Mouse (Mus musculus): ENCODE measurements around the gene Krt15. TPM values are rescaled to one million over a fixed set of nuclear protein-coding genes. Genes with fewer than 3 reads are reported as not detected.

The Krt15 gene
- total RNA-seq, 2 experiments from 2014 or later: 0.77 TPM; not detected in 1

DNA sequence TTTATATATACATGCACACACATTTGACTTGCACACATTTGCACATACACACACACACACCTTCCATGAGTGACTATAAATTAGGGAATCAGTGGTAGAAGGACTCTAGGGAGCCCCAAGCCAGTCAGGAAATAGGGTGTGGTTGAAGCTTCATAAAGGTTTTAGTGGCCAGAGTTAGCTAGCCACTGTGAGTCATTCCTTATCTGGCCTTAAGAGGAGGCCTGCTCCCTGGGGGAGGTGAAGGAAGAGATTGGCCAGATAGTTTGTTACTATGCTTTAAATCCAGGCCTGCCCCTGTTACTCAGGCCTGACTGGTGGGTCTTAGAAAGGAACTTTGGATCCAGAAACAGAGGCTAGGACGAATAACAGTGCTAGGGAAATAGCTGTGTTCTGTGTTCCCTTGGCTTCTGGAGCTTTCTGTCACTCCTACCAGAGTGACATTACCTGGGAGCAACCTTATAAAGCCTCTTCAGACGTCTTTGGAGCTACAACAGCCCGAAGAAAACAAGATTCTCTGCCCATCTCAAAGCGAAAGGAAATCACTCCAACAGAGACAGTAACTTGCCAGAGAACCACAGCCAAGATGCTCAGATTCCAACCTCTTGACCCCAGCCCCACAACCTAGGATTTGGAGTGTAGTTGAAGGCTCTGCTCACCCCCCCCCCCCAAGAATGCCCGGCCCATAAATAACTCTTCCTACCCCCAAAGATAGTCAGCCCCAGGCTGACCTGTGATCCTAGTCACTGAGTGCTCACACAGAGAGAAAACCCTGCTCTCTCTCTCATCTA lies 12.0 kb upstream of the Krt15 start:
- DNase-seq (ENCODE audit: low spot score in 2 of 2): no peak
- no peak for TF ChIP-seq CTCF (conservative IDR thresholded peaks at IDR 0.05)
- Histone ChIP-seq H3K27ac (no peak overlapping the region), H3K4me3 (no peak overlapping the region)

DNA sequence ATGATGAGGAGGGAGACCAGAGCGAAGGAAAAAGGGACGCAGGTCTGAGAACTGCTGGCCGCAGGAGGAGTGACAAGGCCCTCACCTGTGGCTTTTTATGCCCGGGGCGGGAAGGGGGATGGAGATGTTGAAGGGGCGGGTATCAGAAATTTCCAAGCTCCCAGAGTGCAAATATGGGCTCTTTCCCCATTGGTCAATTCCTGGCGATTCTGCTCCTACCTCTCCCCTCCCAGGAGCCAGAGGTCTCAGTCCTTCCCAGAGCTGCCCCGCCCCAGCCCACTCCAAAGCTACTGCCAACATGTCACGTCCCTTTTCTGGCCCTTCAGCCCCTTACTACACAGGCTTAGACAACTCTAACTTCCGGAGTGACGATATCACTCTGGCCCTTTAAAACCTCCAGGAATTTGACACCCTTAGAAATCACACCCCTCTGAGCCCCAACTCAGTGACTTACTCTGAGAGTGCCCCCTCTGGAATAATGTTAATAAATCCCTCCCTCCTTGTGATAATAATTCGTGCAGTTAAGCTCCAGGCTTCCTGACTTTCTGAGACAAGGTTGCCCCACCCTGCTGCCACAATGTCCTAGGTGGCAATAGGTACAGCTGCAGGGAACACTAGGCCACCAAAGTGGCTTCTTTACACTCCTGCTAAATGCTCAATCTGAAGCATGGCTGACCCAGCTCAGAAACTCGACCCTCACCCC lies 10.3 kb upstream of the Krt15 start:
- Histone ChIP-seq H3K4me3 (no peak overlapping the region), H3K27ac (no peak overlapping the region)
- no peak for TF ChIP-seq CTCF (conservative IDR thresholded peaks at IDR 0.05)
- no peak for DNase-seq (ENCODE audit: low spot score in 2 of 2)

DNA sequence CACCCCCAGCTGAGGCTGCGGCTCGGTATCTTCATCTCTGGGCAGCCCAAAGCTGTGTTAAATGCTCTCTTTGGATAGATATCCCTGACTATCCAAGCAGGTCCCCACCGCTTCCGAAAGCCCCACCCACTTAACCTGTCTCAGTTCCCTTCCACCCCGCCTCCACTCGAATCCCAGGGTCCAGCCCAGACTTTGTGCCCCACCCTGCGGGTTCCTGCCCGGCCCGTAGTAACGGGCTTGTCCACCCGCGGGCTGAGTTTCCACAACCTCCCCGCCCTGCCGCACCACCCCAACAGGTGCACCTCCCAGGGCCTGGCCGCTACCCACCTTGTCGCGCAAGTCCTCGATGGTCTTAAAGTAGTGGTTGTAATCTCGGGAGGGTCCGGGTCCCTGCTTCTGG lies 9.4 kb upstream of the Krt15 start:
- Histone ChIP-seq H3K4me3 (no peak overlapping the region), H3K27ac (no peak overlapping the region)
- no peak for TF ChIP-seq CTCF (conservative IDR thresholded peaks at IDR 0.05)
- no peak for DNase-seq (ENCODE audit: low spot score in 2 of 2)

DNA sequence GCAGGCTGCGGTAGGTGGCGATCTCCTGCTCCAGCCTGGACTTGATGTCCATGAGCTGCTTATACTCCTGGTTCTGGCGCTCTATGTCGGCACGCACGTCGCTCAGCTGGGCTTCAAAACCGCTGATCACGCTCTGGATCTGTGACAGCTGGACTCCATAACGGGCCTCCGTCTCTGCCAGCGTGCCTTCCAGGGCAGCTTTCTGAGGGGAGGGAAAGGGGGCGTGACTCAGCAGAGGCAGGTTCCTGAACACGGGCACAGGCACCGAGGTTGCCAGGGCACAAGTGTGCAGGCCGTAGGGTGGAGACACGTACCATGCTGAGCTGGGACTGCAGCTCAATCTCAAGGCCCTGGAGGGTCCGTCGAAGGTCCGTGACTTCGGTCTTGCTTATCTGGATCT lies 5.2 kb upstream of the Krt15 start:
- TF ChIP-seq CTCF (conservative IDR thresholded peaks at IDR 0.05): no peak
- H3K27ac ChIP-seq: no peak overlapping the region
- no peak for DNase-seq (ENCODE audit: low spot score in 2 of 2)
- H3K4me3 ChIP-seq: no peak overlapping the region

- Histone ChIP-seq H3K4me3 (no peak overlapping the region), H3K27ac (no peak overlapping the region)
- DNase-seq (ENCODE audit: low spot score in 2 of 2): no peak
- TF ChIP-seq CTCF (conservative IDR thresholded peaks at IDR 0.05): no peak
These were observed 3.7 kb upstream of the Krt15 start for GRCm38 (mm10) chr11:100139391-100139790.

DNA sequence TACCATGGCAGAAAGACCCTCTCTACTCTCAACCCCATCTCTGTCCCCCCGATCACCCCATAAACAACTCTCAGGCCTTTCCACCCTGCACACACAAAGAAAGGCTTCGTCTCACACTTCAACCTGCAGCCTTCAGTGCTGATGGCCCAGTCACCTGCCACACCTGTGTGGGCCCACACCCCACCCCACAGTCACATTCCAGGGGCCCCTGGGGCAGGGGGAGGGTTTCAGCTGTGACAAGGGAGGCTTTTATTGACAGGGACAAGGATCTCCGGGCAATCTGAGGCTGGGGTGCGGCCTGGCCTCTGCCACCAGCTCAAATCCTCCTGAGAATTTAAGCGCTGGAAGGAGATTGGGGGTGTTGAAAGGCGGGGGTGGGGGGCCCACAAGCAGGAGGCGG lies 3.1 kb upstream of the Krt15 start:
- no peak overlapping the region for H3K27ac ChIP-seq
- no peak overlapping the region for H3K4me3 ChIP-seq
- no peak for TF ChIP-seq CTCF (conservative IDR thresholded peaks at IDR 0.05)
- no peak for DNase-seq (ENCODE audit: low spot score in 2 of 2)

DNA sequence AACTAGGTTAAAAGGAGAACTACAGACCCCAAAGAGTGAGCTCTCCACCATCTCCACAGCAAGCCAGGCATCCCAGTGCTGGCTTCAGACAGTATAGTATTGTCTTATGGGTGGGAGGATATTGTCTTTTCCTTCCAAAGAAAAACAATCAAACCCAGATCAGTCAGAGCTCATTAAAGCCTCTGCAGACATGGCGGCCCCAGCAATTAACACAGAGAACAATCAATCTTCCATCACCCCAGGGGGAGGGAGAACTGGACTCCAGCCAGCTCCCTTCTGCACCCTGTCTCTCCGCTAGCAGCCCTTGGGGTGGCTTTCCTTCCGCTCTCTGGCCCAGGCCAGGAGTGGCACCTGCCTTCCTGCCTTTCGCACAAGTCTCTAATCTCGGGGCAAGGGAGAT lies 2.0 kb upstream of the Krt15 start:
- no peak for DNase-seq (ENCODE audit: low spot score in 2 of 2)
- no peak for TF ChIP-seq CTCF (conservative IDR thresholded peaks at IDR 0.05)
- H3K27ac ChIP-seq: no peak overlapping the region
- H3K4me3 ChIP-seq: no peak overlapping the region

DNA sequence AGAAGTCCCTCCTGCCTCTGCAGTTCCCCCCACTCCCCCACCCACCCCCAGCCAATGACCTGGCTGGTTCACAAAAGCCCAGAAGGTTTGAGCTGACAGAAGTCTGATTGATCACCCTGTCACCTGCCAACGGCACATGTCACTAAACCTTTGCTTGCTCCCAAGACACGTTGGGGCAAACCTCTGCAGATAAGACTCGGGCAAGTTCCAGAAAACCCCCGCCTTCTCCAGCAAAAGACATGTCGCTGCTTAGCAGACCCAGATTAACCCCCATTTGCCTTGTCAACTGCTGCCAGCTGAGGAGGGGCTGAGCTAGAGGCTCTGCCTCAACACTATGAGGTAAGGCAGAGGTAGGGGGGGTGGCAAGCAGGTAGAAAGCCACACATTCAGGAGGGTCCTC lies 831 bp upstream of the Krt15 start:
- no peak overlapping the region for H3K27ac ChIP-seq
- TF ChIP-seq CTCF (conservative IDR thresholded peaks at IDR 0.05): no peak
- no peak for DNase-seq (ENCODE audit: low spot score in 2 of 2)
- H3K4me3 ChIP-seq: no peak overlapping the region

DNA sequence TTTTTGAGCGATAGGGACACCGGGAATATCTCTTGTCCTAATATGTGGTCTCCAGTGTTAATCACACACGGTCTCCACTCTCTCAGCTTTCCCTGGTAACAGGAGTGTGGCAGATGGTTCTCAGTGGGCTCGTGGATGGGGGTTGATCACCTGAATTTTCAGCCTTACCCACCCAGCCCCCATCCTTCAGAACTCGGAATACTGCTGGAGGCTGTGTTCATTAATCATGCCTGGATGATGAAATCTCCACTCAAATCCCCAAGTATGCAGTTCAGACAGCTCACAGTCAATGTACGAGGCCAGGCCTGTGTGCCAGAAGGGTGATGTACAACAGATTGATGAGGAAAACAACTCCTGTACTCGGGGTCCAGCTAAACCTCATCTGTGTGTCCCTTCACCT lies 10.8 kb downstream of the Krt15 start:
- no peak for TF ChIP-seq CTCF (conservative IDR thresholded peaks at IDR 0.05)
- Histone ChIP-seq H3K4me3 (no peak overlapping the region), H3K27ac (no peak overlapping the region)
- DNase-seq (ENCODE audit: low spot score in 2 of 2): no peak

DNA sequence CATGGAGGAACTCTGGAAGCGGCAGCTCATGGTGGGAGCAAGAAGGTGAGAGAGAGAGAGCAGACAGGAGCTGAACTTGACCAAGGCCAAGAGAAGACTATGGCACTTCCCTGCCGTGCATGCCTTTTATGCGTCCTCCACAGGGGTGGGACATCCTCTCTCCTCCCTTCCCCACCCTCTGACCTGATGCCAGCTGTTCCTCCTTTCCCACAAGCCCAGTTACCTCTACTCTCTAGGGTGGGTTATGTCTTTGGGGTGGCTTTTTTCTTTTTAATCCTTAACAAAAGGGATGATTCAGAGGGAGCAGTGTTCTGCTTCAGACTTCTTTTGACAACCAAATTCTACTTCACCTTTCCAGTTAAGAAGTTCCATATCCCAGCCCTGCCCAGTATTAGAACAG lies 14.3 kb downstream of the Krt15 start, which contains the start of gene Krt13:
Krt13 (minus strand) TSS at position 101 of the 400 bp plus-strand sequence.
- DNase-seq (ENCODE audit: low spot score in 2 of 2): no peak
- Histone ChIP-seq H3K27ac (no peak within 1 kb of the TSS), H3K4me3 (no peak within 1 kb of the TSS)
- no peak for TF ChIP-seq CTCF (conservative IDR thresholded peaks at IDR 0.05)

- no peak for DNase-seq (ENCODE audit: low spot score in 2 of 2)
- H3K4me3 ChIP-seq: no peak overlapping the region
- TF ChIP-seq CTCF (conservative IDR thresholded peaks at IDR 0.05): no peak
- H3K27ac ChIP-seq: no peak overlapping the region
These were observed 15.4 kb downstream of the Krt15 start for GRCm38 (mm10) chr11:100120331-100120730.

DNA sequence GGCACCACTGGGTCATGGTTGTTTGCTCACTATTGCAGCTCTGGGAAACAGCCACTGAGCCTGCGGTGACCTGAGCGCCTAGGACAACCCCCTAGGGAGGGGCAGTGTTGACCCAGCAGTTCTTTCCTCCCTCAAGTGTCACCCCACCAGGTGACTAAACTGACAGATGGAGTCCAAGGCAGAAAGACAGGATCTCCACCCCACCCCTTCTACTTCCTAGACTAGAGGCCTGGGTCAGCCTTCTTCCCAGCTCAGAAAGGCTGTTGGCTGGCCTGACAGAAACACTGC lies 22.0 kb downstream of the Krt15 start:
- Histone ChIP-seq H3K27ac (no peak overlapping the region), H3K4me3 (no peak overlapping the region)
- no peak for DNase-seq (ENCODE audit: low spot score in 2 of 2)
- no peak for TF ChIP-seq CTCF (conservative IDR thresholded peaks at IDR 0.05)

GRCm38 (mm10) chr11:100112935-100113741 lies 22.6 kb downstream of the Krt15 start:
- DNase-seq (ENCODE audit: low spot score in 2 of 2): no peak
- no peak overlapping the region for H3K27ac ChIP-seq
- H3K4me3 ChIP-seq: no peak overlapping the region
- no peak for TF ChIP-seq CTCF (conservative IDR thresholded peaks at IDR 0.05)
